Mouse (Mus musculus) kidney, embryonic 14.5 days (tissue): ENCODE data around the gene Spink2. TPM values are rescaled to one million over a fixed set of nuclear protein-coding genes. Genes with fewer than 3 reads are reported as not detected.

Experiments
- ATAC-seq: fragments of 200-750 bp; cut with Nextera tagmentation; 2 replicates; pipeline ENCODE4 v1.8.0; 2017; ENCODE audit warnings: moderate number of reproducible peaks, mild to moderate bottlenecking, moderate TSS enrichment, moderate library complexity; ENCODE audit not compliant: low FRiP score, low TSS enrichment
- H3K27ac ChIP-seq: fragments of 300-500 bp; sonication (generic); 2 replicates; pipeline ENCODE4 v1.5.1; 2014; ENCODE audit warnings: low read depth, mild to moderate bottlenecking, low read length, moderate library complexity, mixed read lengths
- H3K27me3 ChIP-seq: fragments of 300-500 bp; sonication (generic); 2 replicates; pipeline ENCODE4 v1.6.1; 2014; ENCODE audit warnings: mild to moderate bottlenecking, low read length; ENCODE audit not compliant: control insufficient read depth, insufficient read depth
- H3K36me3 ChIP-seq: fragments of 300-500 bp; sonication (generic); 2 replicates; pipeline ENCODE4 v1.6.1; 2014; ENCODE audit warnings: low read length, mixed read lengths; ENCODE audit not compliant: control insufficient read depth, insufficient read depth
- H3K4me1 ChIP-seq: fragments of 300-500 bp; sonication (generic); 2 replicates; pipeline ENCODE4 v1.6.1; 2014; ENCODE audit warnings: low read length, mixed read lengths; ENCODE audit not compliant: control insufficient read depth, insufficient read depth
- H3K4me2 ChIP-seq: fragments of 300-500 bp; sonication (generic); replicated peaks from 2 replicates; pipeline ENCODE4 v1.6.1; 2014; ENCODE audit warnings: low read depth, mild to moderate bottlenecking, low read length
- H3K4me3 ChIP-seq: fragments of 300-500 bp; sonication (generic); 2 replicates; pipeline ENCODE4 v1.5.1; 2014; ENCODE audit warnings: mild to moderate bottlenecking, low read length
- H3K9ac ChIP-seq: fragments of 300-500 bp; sonication (generic); 2 replicates; pipeline ENCODE4 v1.6.1; 2014; ENCODE audit warnings: low read depth, mild to moderate bottlenecking, low read length, moderate library complexity
- H3K9me3 ChIP-seq: fragments of 300-500 bp; sonication (generic); 2 replicates; pipeline ENCODE4 v1.6.1; 2016; ENCODE audit warnings: low read length; ENCODE audit not compliant: control insufficient read depth
- WGBS: fragments of 180-500 bp; shearing (Covaris S2); extraction: QIAGEN DNeasy Blood & Tissue Kit; methylation state at CpG from one replicate; pipeline ENCODE4 v1.1.7; 2014; 5-methylcytosine and 5-hydroxymethylcytosine counted together
- polyA plus RNA-seq: library from polyadenylated mRNA; unstranded; fragments of >200 nt; fragmentation: Nextera tagmentation; extraction: Ambion mirVana; gene quantifications from 2 replicates; pipeline ENCODE4 v1.2.1, GENCODE M21; 2014

Gene Spink2
- polyA plus RNA-seq, 1 experiment from 2014 or later, result 1.6 TPM

GRCm38 (mm10) chr5:77167306-77167945 lies 43.8 kb downstream of the Spink2 start:
- H3K9me3 ChIP-seq, result no peaks in the 10 kb centered on the region
- WGBS, result 82% methylated on average over 22 of the region's 22 CpGs
- H3K4me2 ChIP-seq, result no peak overlapping the region
- H3K27me3 ChIP-seq, result no peaks in the 10 kb centered on the region
- H3K9ac ChIP-seq, result no peak overlapping the region
- no peak for ATAC-seq
- no peak overlapping the region for H3K27ac ChIP-seq
- no peaks in the 10 kb centered on the region for H3K4me1 ChIP-seq
- no peak overlapping the region for H3K4me3 ChIP-seq
- H3K36me3 ChIP-seq, result no peaks in the 10 kb centered on the region

GRCm38 (mm10) chr5:77165703-77166625 lies 45.3 kb downstream of the Spink2 start:
- Histone ChIP-seq H3K4me2 (no peak overlapping the region), H3K4me3 (no peak overlapping the region), H3K9me3 (no peaks in the 10 kb centered on the region), H3K27me3 (no peaks in the 10 kb centered on the region), H3K27ac (no peak overlapping the region), H3K36me3 (no peaks in the 10 kb centered on the region), H3K4me1 (no peaks in the 10 kb centered on the region), H3K9ac (no peak overlapping the region)
- no peak for ATAC-seq
- 56% methylated on average over 13 of the region's 13 CpGs for WGBS

- Histone ChIP-seq H3K27me3 (no peaks in the 10 kb centered on the region), H3K9me3 (no peaks in the 10 kb centered on the region), H3K4me3 (no peak overlapping the region), H3K4me2 (no peak overlapping the region), H3K9ac (no peak overlapping the region), H3K27ac (no peak overlapping the region), H3K36me3 (no peaks in the 10 kb centered on the region), H3K4me1 (no peaks in the 10 kb centered on the region)
- 66% methylated on average over 7 of the region's 7 CpGs for WGBS
- ATAC-seq, result no peak
Measured at GRCm38 (mm10) chr5:77163597-77163996, 47.7 kb downstream of the Spink2 start.

- WGBS, result 92% methylated on average over 3 of the region's 3 CpGs
- Histone ChIP-seq H3K4me2 (no peak overlapping the region), H3K9me3 (no peaks in the 10 kb centered on the region), H3K27ac (no peak overlapping the region), H3K27me3 (no peaks in the 10 kb centered on the region), H3K4me1 (no peaks in the 10 kb centered on the region), H3K9ac (no peak overlapping the region), H3K36me3 (no peaks in the 10 kb centered on the region), H3K4me3 (no peak overlapping the region)
- ATAC-seq, result no peak
Measured at GRCm38 (mm10) chr5:77162566-77162965, 48.7 kb downstream of the Spink2 start.

DNA sequence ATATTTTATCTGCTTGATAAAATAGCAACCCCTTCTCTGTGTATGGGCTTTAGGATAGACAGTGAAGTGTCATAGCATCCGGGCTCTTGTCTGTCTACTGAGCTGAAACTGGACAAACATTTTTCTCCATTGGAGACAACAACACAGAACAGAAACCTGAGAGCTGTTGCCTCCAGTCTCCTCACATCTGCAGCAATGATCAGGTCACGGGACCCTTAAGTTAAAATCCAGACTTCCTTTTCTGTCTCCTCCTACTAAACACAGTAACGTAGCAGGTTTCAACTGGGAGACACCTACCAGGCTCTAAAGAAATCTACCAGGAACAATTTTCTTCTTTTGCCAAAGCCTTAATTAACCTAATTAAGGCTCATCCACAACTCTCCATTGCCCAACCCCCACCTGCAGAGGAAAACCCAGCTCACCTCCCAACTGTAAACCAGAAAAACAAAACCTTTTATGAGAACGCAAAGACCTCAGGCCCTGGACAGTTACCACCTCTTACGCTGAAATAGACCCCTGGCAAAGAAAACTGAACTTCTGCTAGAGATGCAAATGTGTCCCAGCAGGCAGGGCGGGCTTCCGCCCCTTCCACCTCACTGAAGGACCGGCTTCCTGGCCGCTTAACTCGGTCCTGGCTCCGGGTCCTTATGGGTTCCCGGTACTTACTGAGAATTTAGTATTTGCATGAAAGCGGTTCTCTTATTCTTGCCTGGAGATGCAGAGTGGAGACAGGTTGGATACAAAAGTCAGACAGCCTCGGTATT lies 53.3 kb downstream of the Spink2 start:
- H3K9ac ChIP-seq, result no peak overlapping the region
- no peaks in the 10 kb centered on the region for H3K4me1 ChIP-seq
- 0 out of 2 replicates have a peak overlapping the region, but pooled peaks have one; percentile 8 for H3K27ac ChIP-seq
- WGBS, result 31% methylated on average over 14 of the region's 14 CpGs
- H3K4me2 ChIP-seq, result no peak overlapping the region
- H3K27me3 ChIP-seq, result no peaks in the 10 kb centered on the region
- H3K9me3 ChIP-seq, result no peaks in the 10 kb centered on the region
- H3K36me3 ChIP-seq, result no peaks in the 10 kb centered on the region
- ATAC-seq, result peak; percentile 72; the same call in 1 of the 2 replicates
- H3K4me3 ChIP-seq, result no peak overlapping the region

DNA sequence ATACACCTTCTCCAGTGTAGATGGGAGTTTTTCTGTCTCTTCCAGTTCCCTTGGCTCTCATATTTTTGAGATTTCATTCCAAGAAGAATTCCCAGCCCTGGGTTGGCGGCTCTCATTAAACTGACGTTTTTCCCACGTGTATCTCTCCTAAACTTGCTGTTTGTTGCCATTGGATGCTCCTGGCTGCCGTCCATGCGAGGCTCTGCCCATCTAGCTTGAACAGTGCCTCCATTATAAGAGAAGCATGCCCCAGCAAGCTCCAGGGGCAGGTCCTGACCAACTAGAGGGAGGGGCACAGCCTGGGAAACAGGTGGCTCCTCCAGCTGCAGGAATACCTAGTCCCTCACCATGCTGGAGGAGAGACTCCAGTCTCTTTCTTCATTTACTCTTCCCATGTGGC lies 54.3 kb downstream of the Spink2 start:
- Histone ChIP-seq H3K9me3 (no peaks in the 10 kb centered on the region), H3K27me3 (no peaks in the 10 kb centered on the region), H3K9ac (no peak overlapping the region), H3K36me3 (no peaks in the 10 kb centered on the region), H3K27ac (no peak overlapping the region), H3K4me3 (no peak overlapping the region), H3K4me2 (no peak overlapping the region), H3K4me1 (no peaks in the 10 kb centered on the region)
- 65% methylated on average over 5 of the region's 5 CpGs for WGBS
- no peak for ATAC-seq

DNA sequence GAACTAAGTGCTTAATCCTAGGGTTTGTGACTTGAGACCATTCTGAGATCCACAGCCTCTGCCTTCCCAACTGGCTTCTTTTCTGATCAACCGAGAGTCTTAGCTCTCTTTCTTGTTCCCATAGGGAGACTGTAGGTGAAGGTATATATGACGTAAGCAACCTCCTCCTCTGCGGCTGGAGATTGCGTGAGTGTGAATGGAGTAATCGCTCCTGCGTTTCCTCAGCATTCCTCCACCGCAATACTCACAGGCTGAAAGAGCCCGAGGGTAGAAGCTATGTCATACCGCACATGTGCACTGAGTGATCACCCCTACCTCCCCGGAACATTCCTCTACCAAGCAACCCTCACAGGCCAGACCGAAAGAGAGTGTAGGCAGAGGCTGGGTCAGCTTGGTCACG lies 55.7 kb downstream of the Spink2 start:
- H3K27ac ChIP-seq, result no peak overlapping the region
- 91% methylated on average over 12 of the region's 12 CpGs for WGBS

More for the DNA sequence above, 55.7 kb downstream of the Spink2 start:
- ATAC-seq, result no peak
- Histone ChIP-seq H3K4me1 (no peaks in the 10 kb centered on the region), H3K4me2 (no peak overlapping the region), H3K9me3 (no peaks in the 10 kb centered on the region), H3K27me3 (no peaks in the 10 kb centered on the region), H3K36me3 (no peaks in the 10 kb centered on the region), H3K4me3 (no peak overlapping the region), H3K9ac (no peak overlapping the region)
